Mouse (Mus musculus) liver, adult 2 months (tissue): Measurements from ENCODE around the gene P3h2.

Experiments
- CTCF ChIP-seq: fragments of 200-500 bp; IDR thresholded peaks from 2 replicates; pipeline ENCODE4 v1.5.1; 2011; ENCODE audit warnings: low read depth, low read length, control low read depth
- POLR2A ChIP-seq: fragments of 200-500 bp; IDR thresholded peaks from 2 replicates; pipeline ENCODE4 v1.6.1; 2011; ENCODE audit warnings: low read length, control low read depth; ENCODE audit not compliant: insufficient read depth; ENCODE audit errors: extremely low read depth

- TF ChIP-seq POLR2A, result no peak
- TF ChIP-seq CTCF, result peak; percentile 51
Observed at GRCm38 (mm10) chr16:25952005-25952404, 153.6 kb downstream of the P3h2 start.
